Mouse (Mus musculus) liver, adult 2 months (tissue): ENCODE measurements around the gene Espn. TPM values are rescaled to one million over a fixed set of nuclear protein-coding genes. Genes with fewer than 3 reads are reported as not detected.
A peak's percentile ranks its signal among the peaks of the same experiment; 100 is the strongest.

Source experiments
- DNase-seq: peaks from one replicate; pipeline ENCODE4 v3.0.0-alpha.2; 2011; ENCODE audit warnings: low read depth, low spot score; ENCODE audit errors: extremely low read depth
- H3K27ac ChIP-seq: fragments of 200-500 bp; replicated peaks from 2 replicates; pipeline ENCODE4 v1.5.1; 2012; ENCODE audit warnings: low read depth, mild to moderate bottlenecking, control low read depth, inconsistent platforms, low read length; ENCODE audit not compliant: insufficient read depth
- H3K27me3 ChIP-seq: fragments of 200-500 bp; 2 replicates; pipeline ENCODE4 v1.6.1; 2012; ENCODE audit warnings: mild to moderate bottlenecking, moderate library complexity, low read length, inconsistent platforms; ENCODE audit not compliant: control insufficient read depth, insufficient read depth
- H3K36me3 ChIP-seq: fragments of 200-500 bp; 2 replicates; pipeline ENCODE4 v1.6.1; 2012; ENCODE audit warnings: low read length, inconsistent platforms; ENCODE audit not compliant: control insufficient read depth, insufficient read depth
- H3K4me1 ChIP-seq: fragments of 200-500 bp; 2 replicates; pipeline ENCODE4 v1.6.1; 2011; ENCODE audit warnings: low read length; ENCODE audit not compliant: control insufficient read depth, insufficient read depth
- H3K4me3 ChIP-seq: fragments of 200-500 bp; 2 replicates; pipeline ENCODE4 v1.5.1; 2011; ENCODE audit warnings: low read depth, mild to moderate bottlenecking, control low read depth, low read length, moderate library complexity; ENCODE audit not compliant: insufficient read depth
- H3K79me2 ChIP-seq: fragments of 200-500 bp; 2 replicates; pipeline ENCODE4 v1.6.1; 2012; ENCODE audit warnings: inconsistent platforms, mild to moderate bottlenecking, low read length, moderate library complexity; ENCODE audit not compliant: control insufficient read depth, insufficient read depth
- H3K9ac ChIP-seq: fragments of 200-500 bp; 2 replicates; pipeline ENCODE4 v1.6.1; 2012; ENCODE audit warnings: low read depth, mild to moderate bottlenecking, control low read depth, inconsistent platforms, low read length
- CTCF ChIP-seq: fragments of 200-500 bp; IDR thresholded peaks from 2 replicates; pipeline ENCODE4 v1.5.1; 2011; ENCODE audit warnings: low read depth, low read length, control low read depth
- POLR2A ChIP-seq: fragments of 200-500 bp; IDR thresholded peaks from 2 replicates; pipeline ENCODE4 v1.6.1; 2011; ENCODE audit warnings: low read length, control low read depth; ENCODE audit not compliant: insufficient read depth; ENCODE audit errors: extremely low read depth
- WGBS: fragments of 180-500 bp; shearing (Covaris S2); methylation state at CpG from one replicate; pipeline ENCODE4 v1.1.7; 2018; 5-methylcytosine and 5-hydroxymethylcytosine counted together
- polyA plus RNA-seq: library from polyadenylated mRNA; depleted of rRNA; stranded (reverse); fragments of >200 nt; gene quantifications from 2 replicates; pipeline ENCODE4 v1.2.3, GENCODE M21; 2012
- total RNA-seq: library from RNA; depleted of rRNA; stranded (reverse); fragments of >200 nt; gene quantifications from 2 replicates; pipeline ENCODE4 v1.2.3, GENCODE M21; 2014

The Espn gene
- total and polyA plus RNA-seq, 2 experiments, result 0.28 to 1.4 TPM

DNA sequence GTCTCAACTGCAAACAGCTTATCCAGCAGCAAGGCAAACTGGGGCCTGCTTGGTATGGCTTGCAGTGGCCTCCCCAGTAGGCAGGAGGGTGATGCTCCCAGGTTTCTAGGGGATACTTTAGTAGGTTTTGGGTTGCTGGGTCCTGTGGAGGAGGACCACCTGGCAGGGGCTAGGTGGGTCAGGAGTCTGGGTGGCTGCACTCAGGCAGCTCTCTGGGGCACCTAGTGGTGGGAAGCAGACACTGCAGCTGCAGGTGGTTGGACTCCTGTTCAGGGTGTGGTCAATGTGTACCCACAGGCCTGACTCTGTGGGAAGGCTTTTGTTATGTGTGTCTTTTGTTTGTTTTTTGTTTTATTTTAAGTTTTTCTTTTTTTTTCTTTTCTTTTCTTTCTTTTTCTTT is 17.7 kb downstream of the Espn start:
- Histone ChIP-seq H3K27me3 (no peaks in the 10 kb centered on the region), H3K4me1 (peaks cover 5% of the 10 kb centered on the region; the same call in 1 of the 2 replicates), H3K4me3 (no peak overlapping the region), H3K36me3 (no peaks in the 10 kb centered on the region), H3K79me2 (no peaks in the 10 kb centered on the region), H3K9ac (no peak overlapping the region), H3K27ac (no peak overlapping the region)
- TF ChIP-seq CTCF, result peak; percentile 87
- TF ChIP-seq POLR2A, result no peak
- DNase-seq, result peak; percentile 27

DNA sequence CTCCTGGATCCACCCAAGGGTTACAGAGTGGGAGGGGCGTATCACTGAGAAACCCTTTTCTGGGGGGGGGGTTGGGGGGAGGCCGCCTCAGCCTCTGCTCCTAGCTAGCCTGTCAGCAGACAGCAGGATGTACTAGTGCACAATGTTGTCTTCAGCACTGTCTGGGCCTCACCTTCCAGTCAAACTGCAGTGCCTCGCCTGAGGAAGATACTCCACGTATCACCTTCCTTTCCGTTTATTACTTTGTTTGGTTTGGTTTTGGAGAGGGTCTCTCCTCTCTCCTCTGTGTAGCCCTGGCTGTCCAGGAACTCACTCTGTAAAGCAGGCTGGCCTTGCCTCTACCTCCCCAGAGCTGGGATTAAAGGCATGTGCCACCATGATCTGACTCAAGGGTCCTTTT is 19.0 kb downstream of the Espn start:
- Histone ChIP-seq H3K27me3 (no peaks in the 10 kb centered on the region), H3K79me2 (no peaks in the 10 kb centered on the region)
- WGBS, result 79% methylated on average over 5 of the region's 5 CpGs

DNA sequence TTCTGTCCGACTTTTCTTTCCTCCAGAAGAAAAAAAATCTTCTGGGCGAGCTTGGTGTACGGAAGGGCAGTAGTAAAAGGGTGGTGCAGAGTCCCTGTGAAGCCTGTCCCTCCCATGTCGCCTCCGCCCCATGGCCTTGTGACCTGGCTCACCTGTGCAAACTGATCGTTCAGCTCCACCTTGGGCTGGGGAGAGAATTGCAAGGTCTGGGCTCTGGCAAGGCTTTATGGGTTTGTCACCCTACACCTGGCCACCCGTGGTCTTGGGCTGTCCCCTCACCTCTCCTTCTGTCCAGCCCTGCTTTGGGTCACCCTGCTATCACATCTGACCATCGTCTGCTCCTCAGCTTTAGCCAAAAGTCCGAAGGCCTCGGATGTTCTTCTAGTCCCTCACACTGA is 19.4 kb downstream of the Espn start:
- DNase-seq, result no peak
- no peak overlapping the region for H3K4me3 ChIP-seq
- H3K79me2 ChIP-seq, result no peaks in the 10 kb centered on the region
- no peak overlapping the region for H3K27ac ChIP-seq
- H3K9ac ChIP-seq, result no peak overlapping the region
- no peaks in the 10 kb centered on the region for H3K27me3 ChIP-seq
- no peaks in the 10 kb centered on the region; the same call in 1 of the 2 replicates for H3K4me1 ChIP-seq
- 58% methylated on average over 10 of the region's 10 CpGs for WGBS
- TF ChIP-seq CTCF (no peak), POLR2A (no peak)
- H3K36me3 ChIP-seq, result no peaks in the 10 kb centered on the region

More for the DNA sequence above, 19.0 kb downstream of the Espn start:
- Histone ChIP-seq H3K36me3 (no peaks in the 10 kb centered on the region), H3K4me3 (no peak overlapping the region), H3K4me1 (no peaks in the 10 kb centered on the region; the same call in 1 of the 2 replicates), H3K27ac (no peak overlapping the region), H3K9ac (no peak overlapping the region)
- DNase-seq, result no peak
- TF ChIP-seq CTCF, result no peak

DNA sequence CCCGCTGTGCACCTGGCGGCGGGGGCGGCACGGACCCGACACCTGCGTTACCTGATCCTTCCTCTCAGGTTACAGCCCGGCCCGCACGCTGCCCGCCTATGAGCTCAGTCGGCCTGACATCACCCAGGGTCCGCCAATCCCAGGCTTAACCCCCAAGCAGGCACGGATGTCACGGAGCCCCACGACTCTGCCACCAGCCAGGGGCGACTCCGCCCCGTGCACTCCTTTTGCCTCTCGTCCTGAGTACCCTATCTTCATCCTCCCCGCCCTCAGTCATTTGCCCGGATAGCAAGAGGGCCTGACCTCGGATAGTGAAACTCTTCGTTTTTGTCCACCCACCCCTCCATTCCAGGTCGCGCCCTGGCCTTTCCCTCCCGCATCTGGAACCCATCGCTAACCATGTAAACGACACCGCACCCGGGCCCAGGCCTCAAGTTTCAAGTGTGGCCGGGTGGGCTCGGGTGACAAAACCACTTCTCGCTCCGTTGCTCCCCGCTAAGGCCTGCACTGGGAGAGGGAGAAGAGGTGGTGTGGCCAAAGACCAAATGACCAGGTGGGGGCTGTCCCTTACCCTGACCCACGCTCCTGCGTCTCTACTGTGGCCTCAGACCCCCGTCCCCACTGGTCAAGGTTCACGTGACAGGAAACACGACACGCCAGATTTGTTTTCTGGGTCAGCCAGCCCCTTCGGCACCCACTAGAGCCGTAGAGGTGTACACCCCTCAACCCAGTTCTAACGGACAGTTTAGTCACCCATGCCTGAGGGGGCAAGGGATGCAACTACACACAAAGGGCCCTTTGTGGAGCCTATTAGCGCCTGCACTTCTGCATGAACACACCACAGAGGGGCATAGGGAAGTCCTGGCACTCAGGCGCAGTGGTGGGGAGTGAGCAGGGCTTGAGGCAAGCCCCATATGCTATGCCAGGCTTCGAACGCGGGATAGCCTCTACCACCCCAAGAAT is 20.1 kb downstream of the Espn start:
- Histone ChIP-seq H3K9ac (0 out of 2 replicates have a peak overlapping the region, but pooled peaks have one; percentile 19), H3K79me2 (no peaks in the 10 kb centered on the region), H3K27ac (no peak overlapping the region), H3K36me3 (no peaks in the 10 kb centered on the region), H3K27me3 (no peaks in the 10 kb centered on the region), H3K4me1 (no peaks in the 10 kb centered on the region; the same call in 1 of the 2 replicates), H3K4me3 (peak overlapping the region; percentile 39; the same call in 1 of the 2 replicates)
- no peak for TF ChIP-seq CTCF
- TF ChIP-seq POLR2A, result no peak
- DNase-seq, result no peak
- 26% methylated on average over 50 of the region's 50 CpGs for WGBS

DNA sequence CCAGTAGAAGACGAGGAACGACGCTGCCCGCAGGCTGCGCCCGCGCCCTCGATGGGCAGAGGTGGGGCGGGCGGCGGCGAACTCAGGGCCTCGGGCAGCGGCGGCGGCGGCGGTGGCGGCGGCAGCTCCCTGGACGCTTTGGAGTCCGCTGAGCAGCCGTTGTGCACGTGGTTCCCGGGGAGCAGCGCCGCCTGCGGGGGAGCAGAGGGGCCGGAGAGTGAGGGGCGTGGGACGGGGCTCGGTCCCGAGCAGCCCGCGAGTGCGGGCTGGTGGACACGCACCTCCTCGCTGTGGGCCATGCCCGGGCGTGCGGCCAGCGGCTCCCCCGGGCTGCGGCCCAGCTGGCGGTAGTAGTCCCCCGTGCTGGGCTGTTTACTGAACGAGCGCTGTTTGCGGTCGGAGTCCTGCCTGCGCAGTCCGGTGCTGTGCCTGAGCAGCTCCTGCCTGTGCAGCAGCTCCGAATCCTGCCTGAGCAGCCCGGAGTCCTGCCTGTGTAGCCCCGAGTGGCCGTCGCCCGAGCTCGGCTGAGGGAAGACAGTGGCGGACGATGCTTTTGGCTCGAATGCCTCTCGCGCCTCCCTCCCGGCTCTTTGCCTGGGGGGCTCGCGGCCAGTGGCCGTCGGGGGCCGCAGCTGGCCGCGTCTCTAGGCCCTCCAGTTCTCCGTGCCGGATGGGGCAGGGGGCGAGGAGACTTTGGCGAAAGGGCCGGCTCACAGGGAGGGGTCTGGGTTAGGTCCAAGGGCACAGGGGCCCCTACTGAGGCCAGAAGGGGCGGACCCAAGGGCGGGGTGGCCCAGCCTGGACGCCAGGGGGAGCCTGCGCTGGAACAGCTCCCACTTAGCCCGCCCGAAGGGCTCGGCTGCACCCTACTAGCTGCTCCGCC is 21.2 kb downstream of the Espn start:
- peak; percentile 59 for DNase-seq
- Histone ChIP-seq H3K36me3 (no peaks in the 10 kb centered on the region), H3K27me3 (peaks cover 5% of the 10 kb centered on the region), H3K9ac (peak overlapping the region; percentile 46), H3K4me3 (peak overlapping the region; percentile 39; the same call in 1 of the 2 replicates), H3K79me2 (no peaks in the 10 kb centered on the region), H3K4me1 (no peaks in the 10 kb centered on the region; the same call in 1 of the 2 replicates), H3K27ac (no peak overlapping the region)
- under 1% methylated on average over 84 of the region's 85 CpGs for WGBS
- peak; percentile 64 for TF ChIP-seq CTCF
- TF ChIP-seq POLR2A, result no peak
